18 mouse cellular contexts compared by ENCODE assay signal in the genomic region with DNA sequence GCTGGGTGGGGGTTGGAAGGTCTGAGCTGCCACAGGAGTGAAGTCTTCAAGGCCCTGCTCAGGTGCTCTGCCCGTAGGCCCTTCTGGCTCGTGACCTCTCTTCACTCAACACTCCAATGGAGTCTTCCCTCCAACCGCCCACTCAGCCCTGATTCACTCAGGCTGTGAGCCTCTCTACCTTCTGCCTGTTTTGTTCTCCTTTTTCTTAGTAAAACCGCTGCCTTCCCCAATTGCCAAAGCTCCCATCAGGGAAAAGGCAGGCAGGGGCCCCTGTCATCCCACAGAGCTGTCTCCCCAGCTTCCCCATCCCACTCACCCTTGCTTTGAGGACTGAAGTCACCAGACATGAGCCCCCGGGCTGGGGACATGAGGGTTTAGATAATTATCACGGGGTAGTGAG. TPM values are rescaled to one million over a fixed set of nuclear protein-coding genes. Genes with fewer than 3 reads are reported as not detected.
DNase-seq lines count a peak whose midpoint lies in the region; ATAC-seq and TF ChIP-seq lines count a peak whose summit lies in the region.
"Had no signal": no experiment of that assay in that cellular context is flagged by ENCODE, and none has a peak within 500 bp of the region (broad histone marks: within the 10 kb centered on the region; RNA-seq: fewer than 3 reads in every experiment).

No protein-coding gene starts in this region.

- H3K36me3 ChIP-seq in forebrain, embryonic 12.5 days (replicated peaks) = no peaks in the 10 kb centered on the region
- no peaks in the 10 kb centered on the region for H3K36me3 ChIP-seq in forebrain, postnatal 0 days (ENCODE audit: insufficient read depth)
- no peaks in the 10 kb centered on the region for H3K36me3 ChIP-seq in macrophage (ENCODE audit: inconsistent target)
- H3K36me3 ChIP-seq: heart, embryonic 13.5 days; hindbrain, embryonic 12.5 days; intestine, embryonic 15.5 days; kidney, embryonic 15.5 days; limb, embryonic 12.5 days had no signal

- DNase-seq in forebrain, postnatal 0 days = no peak
- DNase-seq in left cerebral cortex, adult 2 months (ENCODE audit: extremely low spot score in 1 of 2, low spot score in 2 of 2) = peak; percentile 18 to 31
- no peak for DNase-seq in left cerebral cortex, adult 8-10 months (ENCODE audit: low spot score in 2 of 2)
- DNase-seq in lung, postnatal 36 days = peak; percentile 60
- no peak for DNase-seq in lung, postnatal 10 days
- DNase-seq in urinary bladder, postnatal 36 days (ENCODE audit: low spot score in 2 of 2) = no peak
- DNase-seq: cerebellum, adult 8-10 months; gastrocnemius, postnatal 25 days; midbrain, embryonic 14.5 days had no signal

- intact Hi-C loops in left cerebral cortex, adult 2 months (cut with DNase I) = no loop called here

- H3K4me2 ChIP-seq in forebrain, embryonic 12.5 days = no peak overlapping the region
- H3K4me2 ChIP-seq in forebrain, postnatal 0 days (ENCODE audit: low read depth) = no peak overlapping the region
- H3K4me2 ChIP-seq: heart, embryonic 13.5 days; hindbrain, embryonic 12.5 days; intestine, embryonic 15.5 days; kidney, embryonic 15.5 days; limb, embryonic 12.5 days had no signal

- 0 out of 2 replicates have a peak overlapping the region, but pooled peaks have one; percentile 0 for H3K9ac ChIP-seq in forebrain, embryonic 12.5 days
- H3K9ac ChIP-seq in forebrain, postnatal 0 days = no peak overlapping the region
- H3K9ac ChIP-seq: heart, embryonic 13.5 days; hindbrain, embryonic 12.5 days; intestine, embryonic 15.5 days; kidney, embryonic 15.5 days; limb, embryonic 12.5 days had no signal

- H3K79me2 ChIP-seq in macrophage (ENCODE audit: inconsistent target) = no peaks in the 10 kb centered on the region

- H3K4me3 ChIP-seq in forebrain, embryonic 12.5 days (replicated peaks) = no peak overlapping the region
- no peak overlapping the region for H3K4me3 ChIP-seq in forebrain, postnatal 0 days (ENCODE audit: low read depth, low read length)
- no peak overlapping the region for H3K4me3 ChIP-seq in left cerebral cortex, adult 2 months
- H3K4me3 ChIP-seq in macrophage (ENCODE audit: inconsistent target) = no peak overlapping the region
- H3K4me3 ChIP-seq: erythroblast, embryonic 14.5 days; heart, embryonic 13.5 days; hindbrain, embryonic 12.5 days; intestine, embryonic 15.5 days; kidney, embryonic 15.5 days; limb, embryonic 12.5 days had no signal

- WGBS in forebrain, embryonic 12.5 days = 77% methylated on average over 6 of the region's 6 CpGs
- 71% methylated on average over 6 of the region's 6 CpGs for WGBS in forebrain, postnatal 0 days
- 37% methylated on average over 6 of the region's 6 CpGs for WGBS in macrophage (ENCODE audit: missing documents)

- no peaks in the 10 kb centered on the region for H3K9me3 ChIP-seq in forebrain, embryonic 12.5 days
- H3K9me3 ChIP-seq in forebrain, postnatal 0 days (ENCODE audit: low read length) = no peaks in the 10 kb centered on the region
- H3K9me3 ChIP-seq: heart, embryonic 13.5 days; hindbrain, embryonic 12.5 days; intestine, embryonic 15.5 days; kidney, embryonic 15.5 days; limb, embryonic 12.5 days had no signal

- no peak overlapping the region for H3K27ac ChIP-seq in forebrain, embryonic 12.5 days
- no peak overlapping the region for H3K27ac ChIP-seq in forebrain, postnatal 0 days (ENCODE audit: low read depth, low read length)
- H3K27ac ChIP-seq in left cerebral cortex, adult 2 months = no peak overlapping the region
- H3K27ac ChIP-seq in macrophage = peak overlapping the region; percentile 84
- H3K27ac ChIP-seq: hindbrain, embryonic 12.5 days; intestine, embryonic 15.5 days; kidney, embryonic 15.5 days; limb, embryonic 12.5 days had no signal

- TF ChIP-seq CTCF in forebrain, postnatal 0 days (IDR thresholded peaks at IDR 0.05; ENCODE audit: low read depth) = no peak
- TF ChIP-seq CTCF in left cerebral cortex, adult 2 months (IDR thresholded peaks at IDR 0.05) = no peak

- H3K27me3 ChIP-seq in forebrain, embryonic 12.5 days = no peaks in the 10 kb centered on the region
- H3K27me3 ChIP-seq in forebrain, postnatal 0 days (ENCODE audit: insufficient read depth, low read length) = no peaks in the 10 kb centered on the region
- H3K27me3 ChIP-seq: hindbrain, embryonic 12.5 days; intestine, embryonic 15.5 days; kidney, embryonic 15.5 days; limb, embryonic 12.5 days had no signal

- no peak for ATAC-seq in forebrain, embryonic 12.5 days (ENCODE audit: low FRiP score)
- ATAC-seq in forebrain, postnatal 0 days = no peak
- ATAC-seq: forebrain, embryonic 16.5 days; intestine, embryonic 15.5 days had no signal

- H3K4me1 ChIP-seq in forebrain, embryonic 12.5 days = no peaks in the 10 kb centered on the region
- no peaks in the 10 kb centered on the region for H3K4me1 ChIP-seq in forebrain, postnatal 0 days (ENCODE audit: insufficient read depth)

RNA-seq across cellular contexts. Expression of a gene that starts 25.4 kb away (rescaled TPM):
- 31.2 and 34.5 TPM in 2 replicates for polyA plus RNA-seq in forebrain, embryonic 12.5 days (2016; fragmentation: Nextera tagmentation; extraction: Ambion mirVana)
- 37.7 and 39.5 TPM in 2 replicates for total RNA-seq in forebrain, postnatal 0 days (2014; rRNA removed)
- 33.7 and 38.4 TPM in 2 replicates for polyA plus RNA-seq in forebrain, postnatal 0 days (2015; fragmentation: Nextera tagmentation; extraction: Ambion mirVana)
- 10 to 100 TPM; 42.3 to 43.0 TPM for total RNA-seq in left cerebral cortex, adult 2 months (2021)
- 10 to 100 TPM; 39.8 to 49.3 (median 44.1) TPM for total RNA-seq in left cerebral cortex, adult 8-10 months (2022)
- 100 to 1,000 TPM in 7 of 26 experiments, 10 to 100 TPM in 19; 41.8 to 182 (median 85.4) TPM for total RNA-seq in macrophage (2018; cell fraction: chromatin; rRNA removed)
- 100 to 1,000 TPM; 103 to 247 (median 137) TPM for total RNA-seq in macrophage (2018; cell fraction: cytosol; rRNA removed)
- total RNA-seq in macrophage (2018; cell fraction: nucleus; rRNA removed) = 100 to 1,000 TPM in 25 of 26 experiments, 10 to 100 TPM in 1; 73.5 to 264 (median 143) TPM
- 165 to 276 TPM (median 174 TPM) in 3 replicates for polyA plus RNA-seq in macrophage (2018)

RNA-seq across cellular contexts. Expression of a gene that starts 26.3 kb away (rescaled TPM):
- polyA plus RNA-seq in forebrain, embryonic 12.5 days (2016; fragmentation: Nextera tagmentation; extraction: Ambion mirVana) = 0.95 and 1.5 TPM in 2 replicates
- 4.2 and 5.7 TPM in 2 replicates for total RNA-seq in forebrain, postnatal 0 days (2014; rRNA removed)
- polyA plus RNA-seq in forebrain, postnatal 0 days (2015; fragmentation: Nextera tagmentation; extraction: Ambion mirVana) = 4.3 and 4.5 TPM in 2 replicates
- 10 to 100 TPM; 15.1 to 19.2 TPM for total RNA-seq in left cerebral cortex, adult 2 months (2021)
- 10 to 100 TPM; 12.1 to 20.6 (median 15.1) TPM for total RNA-seq in left cerebral cortex, adult 8-10 months (2022)
- total RNA-seq in macrophage (2018; cell fraction: chromatin; rRNA removed) = 10 to 100 TPM; 13.7 to 87.4 (median 42.2) TPM
- total RNA-seq in macrophage (2018; cell fraction: cytosol; rRNA removed) = 100 to 1,000 TPM in 12 of 26 experiments, 10 to 100 TPM in 14; 30.7 to 271 (median 98.7) TPM
- total RNA-seq in macrophage (2018; cell fraction: nucleus; rRNA removed) = 100 to 1,000 TPM in 19 of 26 experiments, 10 to 100 TPM in 7; 25.3 to 303 (median 156) TPM
- 4.8 to 33.5 TPM (median 23.5 TPM) in 3 replicates for polyA plus RNA-seq in macrophage (2018)

RNA-seq across cellular contexts. Expression of a gene that starts 53.7 kb away (rescaled TPM):
- 7.5 and 10.2 TPM in 2 replicates for polyA plus RNA-seq in forebrain, embryonic 12.5 days (2016; fragmentation: Nextera tagmentation; extraction: Ambion mirVana)
- total RNA-seq in forebrain, postnatal 0 days (2014; rRNA removed) = not detected in 2 replicates
- 7.5 and 9.7 TPM in 2 replicates for polyA plus RNA-seq in forebrain, postnatal 0 days (2015; fragmentation: Nextera tagmentation; extraction: Ambion mirVana)
- total RNA-seq in left cerebral cortex, adult 2 months (2021) = 10 to 100 TPM; 29.1 to 38.0 TPM
- 10 to 100 TPM; 26.0 to 42.5 (median 32.6) TPM for total RNA-seq in left cerebral cortex, adult 8-10 months (2022)
- not detected for total RNA-seq in macrophage (2018; cell fraction: chromatin; rRNA removed)
- total RNA-seq in macrophage (2018; cell fraction: cytosol; rRNA removed) = under 1 TPM in 10 of 26 experiments, not detected in 16; 0.09 to 0.43 (median 0.13) TPM
- 1 to 10 TPM in 1 of 26 experiments, under 1 TPM in 2, not detected in 23; 0.35 to 1.7 (median 0.48) TPM for total RNA-seq in macrophage (2018; cell fraction: nucleus; rRNA removed)
- not detected in 3 replicates for polyA plus RNA-seq in macrophage (2018)
- polyA plus RNA-seq: erythroblast, embryonic 14.5 days had no signal

Comparison
In these comparisons a context has a peak if more than half of its experiments do, and no peak if none do; other contexts are left out.
1. DNase-seq: peak in left cerebral cortex, adult 2 months (2 of 2) and lung, postnatal 36 days (single experiment); none in forebrain, postnatal 0 days (single experiment), left cerebral cortex, adult 8-10 months (0 of 2), lung, postnatal 10 days (single experiment) and urinary bladder, postnatal 36 days (0 of 2).
2. RNA of a gene that starts 53.7 kb away (total RNA-seq): 29.1 to 38.0 TPM in left cerebral cortex, adult 2 months and 26.0 to 42.5 TPM in left cerebral cortex, adult 8-10 months; not detected in forebrain, postnatal 0 days; every median in the first group is over 10 times any median in the second.